Mouse (Mus musculus) layer of hippocampus, adult 9-11 months (tissue): ENCODE results near the gene Slc10a1.

ENCODE experiments used
- DNase-seq: peaks from one replicate; pipeline ENCODE4 v3.0.0; 2022

Slc10a1 gene

DNA sequence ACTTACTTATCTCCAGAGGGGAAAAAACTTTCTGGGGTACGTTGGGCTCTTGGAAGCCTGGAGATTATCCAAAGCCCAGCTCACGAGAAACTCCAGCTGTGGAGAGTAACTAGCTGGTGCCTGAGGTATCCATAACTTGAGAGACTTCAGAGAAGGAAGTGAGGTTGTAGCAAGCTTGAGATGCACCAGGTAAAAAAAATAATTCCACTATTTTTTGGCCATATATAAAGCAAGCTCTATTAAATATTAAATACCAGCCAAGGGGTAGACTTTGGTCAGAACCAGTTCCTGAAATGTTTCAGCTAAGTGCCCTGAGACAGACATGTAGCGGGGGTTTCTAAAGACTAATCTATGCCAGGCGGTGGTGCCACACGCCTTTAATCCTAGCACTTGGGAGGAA, at the start of gene Slc10a1:
Slc10a1 (minus strand) TSS at position 101 of the 400 bp plus-strand sequence.
- no peak for DNase-seq

DNA sequence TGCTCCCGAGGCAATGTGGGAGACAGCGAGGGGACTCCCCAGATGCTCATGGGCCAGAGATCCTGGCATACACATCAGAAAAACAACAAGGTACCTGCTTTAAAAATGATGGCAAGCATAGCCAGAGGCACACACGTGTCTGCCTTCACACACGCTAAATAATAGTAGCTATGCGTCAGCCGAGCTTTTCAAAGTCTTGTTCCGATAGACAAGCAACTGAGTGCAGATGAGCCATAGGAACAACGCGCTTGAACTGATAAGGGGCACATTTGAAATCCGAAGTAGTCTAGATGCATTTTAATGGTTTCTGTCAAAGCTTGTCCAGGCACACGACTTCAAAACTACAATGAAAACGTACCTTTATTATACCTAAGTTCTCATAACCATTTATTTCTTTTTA, 49.1 kb upstream of the Slc10a1 start:
- DNase-seq: no peak

DNA sequence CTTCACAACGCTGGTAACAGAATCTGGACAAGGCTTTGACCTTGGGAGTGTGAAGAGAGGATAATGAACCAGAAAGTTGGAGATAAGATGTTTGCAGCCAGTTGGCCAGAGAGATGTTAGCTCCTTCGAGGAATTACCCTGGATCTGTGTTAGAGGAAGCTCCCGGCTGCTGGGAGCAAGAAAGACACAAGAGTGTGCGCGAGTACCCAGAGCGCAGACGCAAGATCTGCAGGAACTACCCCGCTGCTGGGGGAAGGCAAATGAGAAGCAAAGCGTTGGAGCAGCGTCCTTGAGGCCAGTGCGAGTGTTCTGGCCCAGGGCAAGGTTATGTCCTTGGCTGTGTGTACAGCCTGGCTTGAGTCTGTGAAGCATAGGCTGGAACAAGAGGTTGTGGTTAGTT, 45.0 kb upstream of the Slc10a1 start:
- no peak for DNase-seq

DNA sequence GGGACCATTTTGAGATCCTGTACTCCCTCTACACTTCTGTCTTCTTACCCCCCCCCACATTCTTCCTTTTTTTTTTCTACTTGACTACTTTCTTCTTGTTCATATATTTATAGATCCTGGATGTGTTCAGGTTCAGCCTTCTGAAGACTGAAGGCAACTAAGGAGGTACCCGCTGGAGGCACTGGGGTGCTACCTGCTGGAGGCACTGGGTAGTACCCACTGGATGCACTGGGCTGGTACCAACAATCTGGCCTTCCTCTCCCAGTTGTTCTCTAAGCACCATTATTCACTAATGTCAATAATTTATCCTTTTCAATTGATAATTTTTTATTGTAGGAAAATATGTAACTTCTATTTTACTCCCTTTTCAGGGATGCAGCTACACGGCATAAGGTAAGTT, 43.5 kb upstream of the Slc10a1 start:
- DNase-seq: no peak

DNA sequence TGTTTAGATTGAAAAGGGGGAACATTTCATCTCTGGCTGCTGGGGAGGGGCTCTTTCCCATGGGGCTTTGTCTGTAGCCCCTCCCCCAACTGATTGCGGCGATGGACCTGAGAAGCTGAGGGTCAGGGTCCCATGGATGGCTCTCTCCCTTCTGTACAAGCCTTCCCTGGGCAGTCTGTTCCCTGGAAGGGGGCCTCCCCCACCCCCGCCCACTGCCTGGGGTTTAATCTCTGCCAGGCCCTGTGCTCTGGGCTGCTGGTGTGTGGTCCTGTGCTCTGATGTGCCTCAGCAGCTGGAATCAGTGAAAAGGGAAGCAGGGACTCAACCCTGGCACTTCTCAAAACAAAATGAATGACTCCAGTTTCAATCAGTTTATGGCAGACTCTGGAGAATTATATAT, 41.3 kb upstream of the Slc10a1 start:
- DNase-seq: no peak

- no peak for DNase-seq
These were observed 34.5 kb upstream of the Slc10a1 start for GRCm38 (mm10) chr12:81002841-81003635.

DNA sequence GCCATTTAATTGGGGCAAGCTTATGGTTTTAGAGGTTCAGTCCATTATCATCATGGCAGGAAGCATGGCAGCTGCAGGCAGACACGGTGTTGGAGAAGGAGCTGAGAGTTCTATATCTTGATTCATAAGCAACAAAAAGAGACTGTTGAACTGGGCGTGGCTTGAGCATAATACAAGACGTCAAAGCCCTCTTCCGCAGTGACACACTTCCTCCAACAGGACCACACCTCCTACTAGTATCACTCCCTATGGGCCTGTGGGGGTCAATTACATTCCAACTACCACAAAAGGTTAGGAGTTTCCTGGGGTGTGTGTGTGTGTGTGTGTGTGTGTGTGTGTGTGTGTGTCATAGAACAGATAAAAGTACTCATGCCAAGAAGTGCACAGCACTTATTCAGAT, 32.4 kb upstream of the Slc10a1 start:
- DNase-seq: no peak

- no peak for DNase-seq
These were observed 30.2 kb upstream of the Slc10a1 start for GRCm38 (mm10) chr12:80998528-80999221.

- DNase-seq: no peak
These were observed 29.1 kb upstream of the Slc10a1 start for GRCm38 (mm10) chr12:80997652-80998051.

DNA sequence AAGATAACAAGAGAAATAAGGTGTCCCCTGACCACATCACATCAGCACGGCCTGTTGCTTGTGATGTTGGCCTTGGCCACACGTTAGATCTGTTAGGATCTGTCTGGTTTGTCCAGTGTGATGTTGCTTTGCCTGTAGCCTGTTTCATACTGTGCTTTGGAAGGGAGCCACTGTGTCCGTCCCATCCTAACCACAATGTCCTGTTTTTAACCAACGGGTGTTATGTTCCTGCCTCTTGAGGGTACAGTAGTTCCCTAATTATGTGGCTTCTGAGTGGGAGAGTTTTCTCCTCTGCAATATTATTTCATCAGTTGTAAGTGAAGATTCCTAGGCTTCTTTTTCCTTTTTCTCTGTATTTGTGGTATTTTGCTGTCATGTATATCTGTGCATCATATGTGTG, 26.8 kb upstream of the Slc10a1 start:
- no peak for DNase-seq

DNA sequence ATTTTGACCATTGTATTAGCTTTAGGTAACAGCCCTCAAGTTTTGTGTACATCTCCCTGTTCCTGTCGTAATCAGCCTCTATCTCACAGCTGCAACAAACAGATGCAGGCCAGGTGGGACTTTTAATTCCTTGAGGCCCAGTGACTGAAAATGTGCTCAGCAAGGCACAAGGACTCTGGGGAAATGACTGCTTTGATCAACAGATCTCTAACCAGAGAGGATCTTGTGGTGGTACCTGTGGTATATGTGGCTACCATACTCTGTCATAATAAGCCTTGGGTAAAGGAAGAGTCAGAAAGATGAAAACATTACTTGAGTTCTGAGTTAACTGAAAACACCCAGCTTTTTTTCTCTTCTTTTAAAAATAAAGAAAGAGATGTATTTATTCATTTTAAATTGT, 25.3 kb upstream of the Slc10a1 start:
- DNase-seq: no peak

DNA sequence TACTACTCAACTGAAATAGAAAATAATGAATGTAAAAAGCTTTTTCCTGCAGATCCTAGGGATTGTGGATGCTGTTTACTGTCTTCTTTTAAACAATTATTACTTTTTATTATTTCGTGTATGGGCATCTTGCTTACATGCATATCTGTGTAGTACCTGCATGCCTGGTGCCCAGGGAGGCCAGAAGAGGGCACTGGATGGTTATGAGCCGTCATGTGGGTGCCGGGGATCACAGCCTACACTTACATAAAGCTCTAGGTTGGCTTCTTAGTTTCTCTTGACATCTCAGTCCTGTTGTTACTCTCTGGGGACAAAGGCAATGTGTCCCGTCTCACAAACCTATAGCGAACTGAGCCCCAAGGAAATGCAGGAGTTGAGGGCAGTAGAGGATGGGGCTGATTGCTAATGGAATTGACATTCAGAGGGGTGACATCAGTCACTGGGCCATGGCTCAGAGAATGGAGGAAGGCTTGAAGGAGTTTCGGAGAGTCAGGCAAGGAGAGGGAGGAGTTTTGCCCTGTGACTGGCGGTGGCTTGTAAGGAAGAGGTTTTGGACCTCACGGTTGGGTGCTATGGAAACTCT, 24.1 kb upstream of the Slc10a1 start:
- no peak for DNase-seq

DNA sequence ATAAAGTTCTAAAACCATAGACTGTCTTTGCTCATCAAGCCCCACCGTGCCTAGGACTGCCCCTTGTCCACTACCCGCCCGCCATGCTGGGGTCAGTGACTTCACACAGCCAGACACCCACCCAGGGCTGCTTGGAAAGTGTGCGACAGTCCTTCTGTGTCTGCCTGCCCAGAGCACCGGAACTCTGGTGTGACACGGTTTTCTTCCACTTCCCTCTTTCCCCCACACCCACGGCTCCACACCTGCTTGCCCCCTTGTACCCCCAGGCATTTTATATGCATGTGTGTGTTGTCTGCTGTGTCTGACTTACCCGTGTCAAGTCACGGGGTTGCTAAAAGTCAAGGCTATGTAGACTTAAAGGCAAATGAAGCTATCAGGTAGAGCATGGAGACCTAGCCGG, 23.3 kb upstream of the Slc10a1 start:
- DNase-seq: no peak

GRCm38 (mm10) chr12:80990901-80991445, 22.5 kb upstream of the Slc10a1 start:
- no peak for DNase-seq

DNA sequence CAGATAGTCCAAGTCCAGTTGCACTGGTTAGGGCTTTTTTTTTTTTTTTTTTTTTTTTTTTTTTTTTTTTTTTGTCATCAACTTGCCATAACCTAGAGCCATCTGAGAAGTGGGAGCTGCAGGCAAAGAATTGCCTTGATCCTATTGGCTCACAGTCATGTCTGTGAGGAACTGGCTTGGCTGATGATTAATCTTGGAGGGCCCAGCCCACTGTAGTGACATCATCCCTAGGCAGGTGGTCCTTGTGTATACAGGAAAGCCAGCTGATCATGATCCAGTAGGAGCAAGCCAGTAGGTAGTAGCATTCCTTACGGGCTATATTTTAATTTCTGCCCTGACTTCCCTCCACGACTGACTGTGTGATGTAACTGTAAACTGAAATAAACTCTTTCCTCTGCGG, 19.8 kb upstream of the Slc10a1 start:
- no peak for DNase-seq

DNA sequence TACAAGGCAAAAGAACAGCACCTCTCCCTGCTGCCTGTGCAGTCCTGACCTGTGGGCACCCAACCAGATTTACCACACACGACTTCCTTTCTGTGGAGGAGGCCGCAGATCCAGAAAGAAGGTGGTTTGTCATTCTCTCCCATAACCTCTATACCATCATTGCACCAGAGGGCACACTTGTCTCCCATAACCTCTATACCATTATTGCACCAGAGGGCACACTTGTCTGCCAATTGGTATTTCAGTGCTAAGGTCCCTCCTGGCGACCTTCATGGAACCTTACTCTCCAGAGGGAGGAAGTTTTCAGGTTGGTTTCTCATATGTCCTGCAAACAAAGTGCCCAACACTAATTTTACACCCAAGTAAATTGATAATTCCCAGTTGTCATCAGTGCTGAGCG, 18.1 kb upstream of the Slc10a1 start:
- DNase-seq: no peak

- no peak for DNase-seq
These were observed 15.2 kb upstream of the Slc10a1 start for GRCm38 (mm10) chr12:80983695-80984094.

DNA sequence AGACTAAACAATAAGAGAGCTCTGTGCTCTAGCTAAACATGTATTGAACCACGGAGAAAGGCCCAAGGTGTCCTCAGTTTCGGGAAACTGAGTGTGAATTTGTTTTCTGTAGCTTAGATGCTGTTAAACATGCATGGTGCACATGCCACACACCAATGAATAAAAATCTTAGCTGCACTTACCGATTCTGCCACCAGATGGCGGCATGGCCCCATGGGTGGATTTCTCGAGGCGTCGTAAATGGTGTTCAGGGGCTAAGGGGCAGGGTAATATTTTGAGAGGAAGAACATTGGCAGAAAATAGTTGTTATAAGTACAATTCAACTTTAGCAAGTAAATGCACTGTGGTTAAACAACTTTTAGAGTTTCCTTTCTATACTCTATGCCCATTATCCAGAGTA, 13.8 kb upstream of the Slc10a1 start:
- peak; percentile 26 for DNase-seq

GRCm38 (mm10) chr12:80975939-80976671, 7.6 kb upstream of the Slc10a1 start:
- no peak for DNase-seq

DNA sequence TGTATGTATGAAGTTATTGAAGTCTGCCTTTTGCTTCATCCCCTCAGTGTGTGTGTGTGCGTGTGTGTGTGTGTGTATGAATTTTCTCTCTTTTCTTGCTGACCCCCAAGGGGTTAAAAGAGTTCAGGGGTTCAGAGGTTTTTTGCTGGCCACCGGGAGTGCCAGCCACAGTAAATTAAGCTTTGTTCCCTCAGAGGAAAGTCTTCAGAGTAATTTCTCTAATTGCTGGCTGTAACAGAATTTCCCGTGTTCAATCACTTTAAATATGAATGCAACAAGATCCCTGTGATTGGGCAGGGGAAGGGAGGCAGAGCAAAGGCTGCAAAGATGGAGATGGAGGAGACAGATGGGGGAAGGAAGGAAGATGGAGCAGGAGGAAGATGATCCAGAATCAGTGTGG, 3.3 kb upstream of the Slc10a1 start:
- DNase-seq: no peak

DNA sequence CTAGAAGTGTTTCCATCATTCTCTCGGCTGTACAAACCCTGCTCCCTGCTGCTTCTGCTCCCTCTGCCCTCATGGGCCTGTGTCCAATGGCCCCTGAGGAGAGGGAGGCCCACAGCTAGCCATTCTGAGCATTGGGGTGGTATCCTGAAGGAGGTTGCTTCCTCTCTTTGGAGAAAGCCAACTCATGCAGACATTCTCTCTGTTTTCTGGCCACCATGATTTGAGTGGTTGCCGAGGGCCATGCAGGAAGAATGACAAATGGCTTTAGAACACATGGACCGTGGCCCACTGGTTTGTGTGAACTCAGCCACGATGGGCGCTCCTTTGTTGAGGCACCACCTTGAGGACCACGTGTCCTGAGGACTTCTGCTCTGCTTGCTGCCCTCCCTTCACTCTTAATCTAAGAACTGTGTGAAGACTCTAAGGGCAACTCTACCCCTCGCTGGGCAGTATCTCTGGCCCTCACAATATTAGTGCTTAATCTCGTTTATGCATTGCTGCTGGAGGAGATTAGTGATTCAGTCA, 1.7 kb upstream of the Slc10a1 start:
- no peak for DNase-seq

DNA sequence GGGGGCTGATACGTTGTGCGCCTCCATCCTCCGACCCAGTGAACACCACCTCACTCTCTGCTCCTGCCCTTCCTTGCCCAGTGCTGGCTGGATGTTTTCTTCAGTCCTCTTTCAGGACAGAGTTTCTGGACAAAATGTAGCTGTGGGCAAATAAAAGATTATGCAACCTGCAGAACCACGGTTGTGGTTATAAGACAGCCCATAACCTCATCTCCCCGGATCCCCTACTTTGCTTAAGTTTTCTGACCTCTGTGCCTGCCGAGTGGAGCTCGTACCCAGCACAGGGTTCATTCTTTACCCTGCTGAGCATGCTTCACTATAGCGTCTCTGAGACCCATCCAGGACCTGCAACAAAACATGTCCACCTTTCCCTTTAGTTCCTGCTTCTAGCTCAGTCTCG, 587 bp downstream of the Slc10a1 start:
- no peak for DNase-seq
